ENCODE assay signal across 9 mouse cellular contexts in genomic region chr16:22491446-22492166, GRCm38 (mm10). TPM values are rescaled to one million over a fixed set of nuclear protein-coding genes. Genes with fewer than 3 reads are reported as not detected.
A peak's percentile ranks its signal among the peaks of the same experiment; 100 is the strongest.
DNase-seq lines count a peak whose midpoint lies in the region; ATAC-seq lines count a peak whose summit lies in the region.
"Had no signal": no experiment of that assay in that cellular context is flagged by ENCODE, and none has a peak within 500 bp of the region (broad histone marks: within the 10 kb centered on the region; RNA-seq: fewer than 3 reads in every experiment).

No protein-coding gene starts in this region.

- peak; percentile 29 for DNase-seq in NIH3T3 (ENCODE audit: low read depth)
- peak; percentile 53 for DNase-seq in fibroblast of lung, adult 2 months (ENCODE audit: low read depth)
- DNase-seq in left cerebral cortex, postnatal 14 days (ENCODE audit: low spot score in 2 of 2), result peak; percentile 41 to 46
- no peak for DNase-seq in adrenal gland, adult 18-20 months (ENCODE audit: low spot score in 2 of 2)
- no peak for DNase-seq in adrenal gland, postnatal 4 days (ENCODE audit: low spot score in 2 of 2)
- DNase-seq: spleen, adult 18-20 months had no signal

- peak; percentile 76 for ATAC-seq in cerebellum, adult (ENCODE audit: insufficient number of reproducible peaks, low FRiP score, low TSS enrichment)
- ATAC-seq in erythroblast, adult 5-6 weeks (replicated peaks; ENCODE audit: low FRiP score, poor library complexity, severe bottlenecking), result no peak
- ATAC-seq: hindbrain, embryonic 16.5 days had no signal

- intact Hi-C loops in left cerebral cortex, postnatal 14 days (cut with DNase I), result no loop called here

RNA-seq across cellular contexts. Expression of gene Etv5, which starts 52.1 kb away (rescaled TPM):
- total RNA-seq in left cerebral cortex, postnatal 14 days (2021), result 10 to 100 TPM; 59.9 to 68.8 TPM
- total RNA-seq in erythroblast, adult 5-6 weeks (2015; ENCODE audit: low replicate concordance), result 0.42 TPM in 1 of 2 replicates, not detected in the other
- 0.77 and 3.1 TPM in 2 replicates for total RNA-seq in erythroblast, adult 5-6 weeks (2017; ENCODE audit: low replicate concordance)
- 10 to 100 TPM; 18.2 to 26.9 TPM for total RNA-seq in adrenal gland, adult 18-20 months (2021)
- total RNA-seq in adrenal gland, postnatal 4 days (2021), result 10 to 100 TPM; 24.1 to 27.5 TPM

Comparison
In these comparisons a context has a peak if more than half of its experiments do, and no peak if none do; other contexts are left out.
1. DNase-seq: peak in NIH3T3 (single experiment), fibroblast of lung, adult 2 months (single experiment) and left cerebral cortex, postnatal 14 days (2 of 2); none in adrenal gland, adult 18-20 months (0 of 2) and adrenal gland, postnatal 4 days (0 of 2).
2. RNA of gene Etv5, which starts 52.1 kb away (total RNA-seq): 59.9 to 68.8 TPM in left cerebral cortex, postnatal 14 days, 24.1 to 27.5 TPM in adrenal gland, postnatal 4 days and 18.2 to 26.9 TPM in adrenal gland, adult 18-20 months; 0.42 to 3.1 TPM in erythroblast, adult 5-6 weeks; every median in the first group is over 4 times any median in the second.